Mouse (Mus musculus) brown adipose tissue, adult 24 weeks (tissue): ENCODE data around the gene Kif5a. TPM values are rescaled to one million over a fixed set of nuclear protein-coding genes. Genes with fewer than 3 reads are reported as not detected.
A peak's percentile ranks its signal among the peaks of the same experiment; 100 is the strongest.

ENCODE experiments used
- H3K27ac ChIP-seq: fragments of 200-500 bp; replicated peaks from 2 replicates; pipeline ENCODE4 v1.5.1; 2012; ENCODE audit warnings: low read depth, mild to moderate bottlenecking, low read length
- H3K4me1 ChIP-seq: fragments of 200-500 bp; 2 replicates; pipeline ENCODE4 v1.6.1; 2012; ENCODE audit warnings: low read length, mixed read lengths; ENCODE audit not compliant: control insufficient read depth, insufficient read depth, insufficient read length
- H3K4me3 ChIP-seq: fragments of 200-500 bp; 2 replicates; pipeline ENCODE4 v1.5.1; 2012; ENCODE audit warnings: low read depth, mild to moderate bottlenecking, low read length, moderate library complexity; ENCODE audit not compliant: insufficient read depth
- polyA plus RNA-seq: library from polyadenylated mRNA; stranded (reverse); fragments of >200 nt; gene quantifications from 2 replicates; pipeline ENCODE4 v1.2.4, GENCODE M21; 2012; ENCODE audit not compliant: missing spikeins, insufficient read depth, insufficient read length

Gene Kif5a
- polyA plus RNA-seq, 1 experiment: 0.99 TPM

- Histone ChIP-seq H3K4me3 (no peak overlapping the region), H3K4me1 (peaks cover 10% of the 10 kb centered on the region), H3K27ac (no peak overlapping the region)
Observed at GRCm38 (mm10) chr10:127284105-127284622, 21.0 kb upstream of the Kif5a start.

GRCm38 (mm10) chr10:127282620-127283215, 19.6 kb upstream of the Kif5a start:
- Histone ChIP-seq H3K4me1 (peaks cover 10% of the 10 kb centered on the region), H3K4me3 (no peak overlapping the region), H3K27ac (no peak overlapping the region)

GRCm38 (mm10) chr10:127281316-127281715, 18.2 kb upstream of the Kif5a start:
- Histone ChIP-seq H3K4me3 (no peak overlapping the region), H3K27ac (no peak overlapping the region), H3K4me1 (no peaks in the 10 kb centered on the region; the same call in 1 of the 2 replicates)

- Histone ChIP-seq H3K4me1 (no peaks in the 10 kb centered on the region), H3K4me3 (no peak overlapping the region), H3K27ac (no peak overlapping the region)
Observed at GRCm38 (mm10) chr10:127279730-127280129, 16.6 kb upstream of the Kif5a start.

- H3K4me3 ChIP-seq: no peak overlapping the region
- H3K4me1 ChIP-seq: no peaks in the 10 kb centered on the region
- H3K27ac ChIP-seq: no peak overlapping the region
Observed at GRCm38 (mm10) chr10:127274261-127275022, 11.3 kb upstream of the Kif5a start.

GRCm38 (mm10) chr10:127272371-127272770, 9.2 kb upstream of the Kif5a start:
- Histone ChIP-seq H3K4me1 (peaks cover 4% of the 10 kb centered on the region), H3K4me3 (no peak overlapping the region), H3K27ac (no peak overlapping the region)

- no peak overlapping the region for H3K4me3 ChIP-seq
- H3K27ac ChIP-seq: no peak overlapping the region
- H3K4me1 ChIP-seq: peaks cover 7% of the 10 kb centered on the region
Observed at GRCm38 (mm10) chr10:127269884-127270283, 6.7 kb upstream of the Kif5a start.

GRCm38 (mm10) chr10:127269036-127269435, 5.9 kb upstream of the Kif5a start:
- Histone ChIP-seq H3K4me1 (peaks cover 7% of the 10 kb centered on the region), H3K27ac (peak overlapping the region; percentile 10; the same call in 1 of the 2 replicates), H3K4me3 (no peak overlapping the region)

- Histone ChIP-seq H3K27ac (peak overlapping the region; percentile 10; the same call in 1 of the 2 replicates), H3K4me3 (peak overlapping the region; percentile 4; the same call in 1 of the 2 replicates), H3K4me1 (peaks cover 7% of the 10 kb centered on the region)
Observed at GRCm38 (mm10) chr10:127268401-127268800, 5.3 kb upstream of the Kif5a start.

GRCm38 (mm10) chr10:127267318-127267717, 4.2 kb upstream of the Kif5a start:
- peak overlapping the region; percentile 86 for H3K4me3 ChIP-seq
- no peak overlapping the region for H3K27ac ChIP-seq
- H3K4me1 ChIP-seq: peaks cover 7% of the 10 kb centered on the region

- H3K4me3 ChIP-seq: peak within 1 kb of the TSS; percentile 86
Observed at GRCm38 (mm10) chr10:127266112-127267091, 3.3 kb upstream of the Kif5a start, which contains the start of gene Dctn2. Gene Dctn2 (plus strand): TSS chr10:127266368.

GRCm38 (mm10) chr10:127265727-127266111, 2.6 kb upstream of the Kif5a start:
- Histone ChIP-seq H3K27ac (no peak overlapping the region), H3K4me1 (peaks cover 7% of the 10 kb centered on the region), H3K4me3 (no peak overlapping the region)

More at GRCm38 (mm10) chr10:127266112-127267091, 3.3 kb upstream of the Kif5a start, which contains the start of gene Dctn2:
- H3K27ac ChIP-seq: peak within 1 kb of the TSS; percentile 83
- H3K4me1 ChIP-seq: peaks cover 7% of the 10 kb centered on the region

GRCm38 (mm10) chr10:127264971-127265370, 1.8 kb upstream of the Kif5a start:
- Histone ChIP-seq H3K4me3 (no peak overlapping the region), H3K27ac (no peak overlapping the region), H3K4me1 (peaks cover 7% of the 10 kb centered on the region)

GRCm38 (mm10) chr10:127264336-127264735, 1.2 kb upstream of the Kif5a start:
- H3K4me1 ChIP-seq: peaks cover 7% of the 10 kb centered on the region
- no peak overlapping the region for H3K4me3 ChIP-seq
- H3K27ac ChIP-seq: no peak overlapping the region
